Mouse (Mus musculus): ENCODE measurements at regions not wholly inside any gene's neighbourhood (a gene's known extent, or its start where the extent isn't known, plus 50 kb on each side); places are given as distances from the start of the nearest gene placed in this dataset.
A peak's percentile ranks its signal among the peaks of the same experiment; 100 is the strongest.

- DNase-seq (ENCODE audit: low read depth), result no peak
These were observed 1336.9 kb upstream of the Tenm3 start for GRCm38 (mm10) chr8:50180682-50181081.

GRCm38 (mm10) chr8:50164773-50165454, 1321.2 kb upstream of the Tenm3 start:
- DNase-seq (ENCODE audit: low read depth), result peak; percentile 8

- DNase-seq (ENCODE audit: low read depth), result no peak
These were observed 1317.3 kb upstream of the Tenm3 start for GRCm38 (mm10) chr8:50161076-50161475.

GRCm38 (mm10) chr8:50160326-50160725, 1316.6 kb upstream of the Tenm3 start:
- DNase-seq (ENCODE audit: low read depth), result no peak

- DNase-seq (ENCODE audit: low read depth), result no peak
These were observed 1296.1 kb upstream of the Tenm3 start for GRCm38 (mm10) chr8:50139876-50140275.

- DNase-seq (ENCODE audit: low read depth), result peak; percentile 3
These were observed 1276.3 kb upstream of the Tenm3 start for GRCm38 (mm10) chr8:50120041-50120440.

GRCm38 (mm10) chr8:50082378-50082777, 1238.6 kb upstream of the Tenm3 start:
- no peak for DNase-seq (ENCODE audit: low read depth)

- no peak for DNase-seq (ENCODE audit: low read depth)
These were observed 1193.3 kb upstream of the Tenm3 start for GRCm38 (mm10) chr8:50037096-50037495.

- DNase-seq (ENCODE audit: low read depth), result no peak
These were observed 1183.8 kb upstream of the Tenm3 start for GRCm38 (mm10) chr8:50027544-50027943.

- DNase-seq (ENCODE audit: low read depth), result no peak
These were observed 1163.8 kb upstream of the Tenm3 start for GRCm38 (mm10) chr8:50007546-50007945.

GRCm38 (mm10) chr8:50004254-50004653, 1160.5 kb upstream of the Tenm3 start:
- no peak for DNase-seq (ENCODE audit: low read depth)

GRCm38 (mm10) chr8:50003641-50004040, 1159.9 kb upstream of the Tenm3 start:
- DNase-seq (ENCODE audit: low read depth), result no peak

- no peak for DNase-seq (ENCODE audit: low read depth)
These were observed 1154.7 kb upstream of the Tenm3 start for GRCm38 (mm10) chr8:49998281-49999037.
